Mouse (Mus musculus) midbrain, postnatal 0 days (tissue): ENCODE data around the gene Ldhal6b. TPM values are rescaled to one million over a fixed set of nuclear protein-coding genes. Genes with fewer than 3 reads are reported as not detected.

ENCODE experiments used
- ATAC-seq: fragments of 200-750 bp; cut with Nextera tagmentation; 2 replicates; pipeline ENCODE4 v1.8.0; 2017; ENCODE audit warnings: moderate number of reproducible peaks, mild to moderate bottlenecking, moderate TSS enrichment, moderate library complexity; ENCODE audit not compliant: low FRiP score
- DNase-seq: peaks from one replicate; pipeline ENCODE4 v3.0.0-alpha.2; 2015; ENCODE audit warnings: low spot score
- H3K27ac ChIP-seq: fragments of 300-500 bp; sonication (generic); 2 replicates; pipeline ENCODE4 v1.5.1; 2014; ENCODE audit warnings: low read depth, mild to moderate bottlenecking, low read length, mixed read lengths
- H3K27me3 ChIP-seq: fragments of 300-500 bp; sonication (generic); 2 replicates; pipeline ENCODE4 v1.6.1; 2014; ENCODE audit warnings: low read length, control low read depth, mixed read lengths; ENCODE audit not compliant: insufficient read depth
- H3K36me3 ChIP-seq: fragments of 300-500 bp; sonication (generic); 2 replicates; pipeline ENCODE4 v1.6.1; 2014; ENCODE audit warnings: low read length, control low read depth, mixed read lengths; ENCODE audit not compliant: insufficient read depth
- H3K4me1 ChIP-seq: fragments of 300-500 bp; sonication (generic); 2 replicates; pipeline ENCODE4 v1.6.1; 2014; ENCODE audit warnings: mild to moderate bottlenecking, control low read depth, antibody characterized with exemption, low read length, mixed read lengths; ENCODE audit not compliant: insufficient read depth
- H3K4me2 ChIP-seq: fragments of 300-500 bp; sonication (generic); 2 replicates; pipeline ENCODE4 v1.6.1; 2014; ENCODE audit warnings: low read depth, mild to moderate bottlenecking, low read length, mixed read lengths; ENCODE audit not compliant: poor library complexity, severe bottlenecking
- H3K4me3 ChIP-seq: fragments of 300-500 bp; sonication (generic); 2 replicates; pipeline ENCODE4 v1.5.1; 2014; ENCODE audit warnings: low read depth, mild to moderate bottlenecking, low read length, moderate library complexity
- H3K9ac ChIP-seq: fragments of 300-500 bp; sonication (generic); replicated peaks from 2 replicates; pipeline ENCODE4 v1.6.1; 2014; ENCODE audit warnings: mild to moderate bottlenecking, low read length, moderate library complexity, mixed read lengths; ENCODE audit not compliant: poor library complexity, severe bottlenecking
- H3K9me3 ChIP-seq: fragments of 300-500 bp; sonication (generic); 2 replicates; pipeline ENCODE4 v1.6.1; 2016; ENCODE audit warnings: low read length, control low read depth
- CTCF ChIP-seq: IDR thresholded peaks from 2 replicates; pipeline ENCODE4 v1.5.1; 2016; ENCODE audit warnings: antibody characterized with exemption, mild to moderate bottlenecking
- WGBS: fragments of 180-500 bp; shearing (Covaris S2); extraction: QIAGEN DNeasy Blood & Tissue Kit; methylation state at CpG from one replicate; pipeline ENCODE4 v1.1.7; 2014; 5-methylcytosine and 5-hydroxymethylcytosine counted together
- microRNA-seq: library from miRNA; unstranded; fragments of <30 nt; microRNA quantifications from one replicate; pipeline ENCODE4, GENCODE M21; 2016; ENCODE audit warnings: borderline number of aligned reads
- polyA plus RNA-seq: library from polyadenylated mRNA; unstranded; fragments of >200 nt; fragmentation: Nextera tagmentation; extraction: Ambion mirVana; gene quantifications from 2 replicates; pipeline ENCODE4 v1.2.1, GENCODE M21; 2015
- total RNA-seq: library from RNA; depleted of rRNA; stranded (reverse); fragments of >200 nt; gene quantifications from 2 replicates; pipeline ENCODE4 v1.2.3, GENCODE M21; 2014; rRNA removed

The Ldhal6b gene
- total and polyA plus RNA-seq, 2 experiments from 2014 or later, result 0.10 to 0.55 TPM

DNA sequence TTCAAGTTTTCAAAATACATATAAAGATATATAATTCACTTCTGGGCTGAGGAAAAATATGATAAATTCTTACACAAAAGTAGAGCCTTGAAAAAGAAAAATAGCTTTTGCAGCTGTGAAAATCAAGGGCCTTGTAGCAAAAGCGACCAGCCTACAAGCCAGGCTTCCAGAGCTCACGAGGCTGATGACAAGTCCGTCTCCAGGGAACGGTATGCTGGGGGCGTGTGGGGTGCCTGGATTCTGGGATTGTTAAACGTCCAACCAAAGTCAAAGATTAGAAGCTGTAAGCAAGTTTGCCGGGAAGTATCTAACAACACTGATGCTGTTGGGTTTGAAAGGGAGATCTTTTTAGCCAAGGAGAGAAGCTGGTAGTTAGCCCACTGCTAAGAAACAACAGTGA, 47.0 kb downstream of the Ldhal6b start:
- no peaks in the 10 kb centered on the region for H3K27me3 ChIP-seq
- ATAC-seq (no peak), DNase-seq (no peak)
- no peak overlapping the region for H3K4me2 ChIP-seq
- no peak for TF ChIP-seq CTCF
- no peaks in the 10 kb centered on the region for H3K36me3 ChIP-seq
- WGBS, result 51% methylated on average over 7 of the region's 7 CpGs
- H3K4me1 ChIP-seq, result no peaks in the 10 kb centered on the region
- H3K9me3 ChIP-seq, result no peaks in the 10 kb centered on the region
- no peak overlapping the region for H3K4me3 ChIP-seq
- H3K27ac ChIP-seq, result no peak overlapping the region
- no peak overlapping the region for H3K9ac ChIP-seq

DNA sequence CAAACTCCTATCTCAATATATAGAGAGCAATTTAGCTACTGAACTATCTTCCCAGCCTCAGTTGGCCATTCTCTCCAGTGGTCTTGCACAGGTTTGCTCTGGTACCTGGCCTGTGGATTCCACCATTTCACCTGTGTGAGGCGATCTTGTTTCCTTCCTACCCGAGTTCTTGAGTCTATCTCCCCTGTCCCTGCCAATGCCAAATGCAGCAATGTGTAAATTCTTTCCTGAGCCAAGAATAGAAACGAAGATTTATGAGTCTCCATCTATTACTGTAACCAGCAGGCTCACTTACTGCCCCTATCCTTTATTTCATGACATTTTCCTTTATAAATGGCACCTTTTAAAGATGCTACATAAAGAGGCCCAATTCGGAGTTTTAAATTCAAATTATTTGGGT, 47.5 kb downstream of the Ldhal6b start:
- Histone ChIP-seq H3K27ac (no peak overlapping the region), H3K4me1 (no peaks in the 10 kb centered on the region), H3K4me2 (no peak overlapping the region), H3K4me3 (no peak overlapping the region), H3K27me3 (no peaks in the 10 kb centered on the region), H3K36me3 (no peaks in the 10 kb centered on the region), H3K9ac (no peak overlapping the region), H3K9me3 (no peaks in the 10 kb centered on the region)
- no peak for DNase-seq
- 60% methylated on average over 4 of the region's 4 CpGs for WGBS
- no peak for ATAC-seq
- no peak for TF ChIP-seq CTCF

Small RNA genes within 50 kb of the gene (microRNA-seq; reads per million reads assigned to microRNA genes)
- gene Gm22475, result not detected

Other genes starting within 250 kb of the Ldhal6b start
- gene Tmem242, start 21.5 kb upstream of the Ldhal6b start, total RNA-seq, result 61.4 and 75.8 TPM in 2 replicates
- 123 and 129 TPM in 2 replicates for gene Tmem242, start 21.5 kb upstream of the Ldhal6b start, polyA plus RNA-seq
- 18.3 and 19.5 TPM in 2 replicates for gene Zdhhc14, start 73.8 kb upstream of the Ldhal6b start, total RNA-seq
- 8.5 and 9.6 TPM in 2 replicates for gene Zdhhc14, start 73.8 kb upstream of the Ldhal6b start, polyA plus RNA-seq